Mouse (Mus musculus): ENCODE results near the gene Ube2z.

Ube2z gene

DNA sequence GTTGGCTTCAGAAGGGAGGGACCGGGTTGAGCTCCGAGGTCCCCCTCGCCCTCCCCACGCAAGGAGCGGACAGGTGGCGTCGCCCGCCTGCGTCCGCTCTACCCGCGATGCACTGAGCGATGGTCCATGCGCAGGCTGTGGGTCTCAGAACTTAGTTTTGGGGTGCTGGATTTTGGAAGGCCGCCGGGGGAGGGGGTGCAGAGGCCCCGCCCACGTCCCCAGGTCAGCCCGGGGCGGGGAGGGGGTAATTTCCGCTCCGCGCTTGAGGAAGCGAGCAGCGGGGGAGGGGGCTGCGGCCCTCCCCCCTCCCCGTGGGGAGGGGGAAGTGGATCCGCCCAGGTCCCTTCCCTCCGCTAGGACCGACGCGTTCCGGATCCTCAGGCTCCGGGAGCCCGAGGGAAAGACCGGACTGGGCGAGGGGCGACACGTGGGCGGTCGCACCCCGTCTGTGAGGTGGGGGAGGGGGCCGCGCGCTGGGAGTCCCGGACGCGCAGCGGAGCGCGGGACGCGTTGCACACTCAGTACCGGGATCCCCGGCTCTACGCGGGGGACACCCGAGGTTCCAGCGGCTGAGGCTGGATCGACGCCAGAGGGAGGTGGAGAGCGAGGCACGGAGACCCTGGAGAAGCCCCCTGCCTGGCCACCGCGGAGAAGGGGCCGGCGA is 58.2 kb downstream of the Ube2z start:
- peak; percentile 29 for DNase-seq (ENCODE audit: low spot score)

- DNase-seq (ENCODE audit: low spot score), result peak; percentile 10
Observed at GRCm38 (mm10) chr11:96006367-96006851, 58.8 kb downstream of the Ube2z start.

DNA sequence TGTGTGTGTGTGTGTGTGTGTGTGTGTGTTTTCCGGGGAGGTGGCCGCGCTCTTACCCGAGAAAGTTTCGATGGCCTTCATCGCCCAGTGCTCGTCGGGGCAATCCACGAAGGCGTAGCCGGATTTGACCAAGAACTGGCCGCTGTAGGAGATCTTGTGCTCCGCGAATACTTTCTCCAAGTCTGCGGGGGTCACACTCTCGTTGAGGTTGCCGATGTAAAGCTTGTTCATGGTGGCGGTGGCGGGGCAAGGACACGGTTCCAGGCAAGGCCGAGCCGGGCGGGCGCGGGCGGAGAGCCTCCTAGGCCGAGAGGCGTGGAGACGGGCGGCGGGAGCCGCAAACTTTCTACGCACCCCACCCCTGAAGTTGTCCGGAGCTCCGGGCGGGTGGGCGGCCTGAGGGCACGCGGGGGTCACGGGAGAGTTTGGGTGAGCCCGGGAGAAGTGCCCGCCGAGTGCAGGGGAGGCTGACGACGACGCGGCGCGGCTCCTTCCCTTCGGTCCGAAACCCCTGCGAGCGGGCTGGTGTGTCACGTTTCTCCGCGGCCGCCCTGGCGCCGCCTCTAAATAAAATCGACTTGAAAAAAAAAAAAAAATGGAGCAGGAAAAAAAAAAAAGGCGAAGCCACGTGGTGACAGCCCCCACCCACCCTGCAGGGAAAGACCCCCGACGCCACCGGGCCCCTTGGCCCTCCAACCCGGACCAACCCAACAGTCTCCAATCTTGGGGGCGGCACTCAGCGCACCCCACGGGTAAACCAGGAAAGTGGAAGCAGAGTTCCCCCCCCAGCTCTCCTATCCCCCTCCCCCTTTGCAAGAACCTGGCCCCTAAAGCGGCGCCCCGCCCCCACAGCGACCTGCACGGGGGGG is 59.6 kb downstream of the Ube2z start, which contains the start of gene Igf2bp1:
Igf2bp1 (minus strand) TSS at position 538 of the 869 bp plus-strand sequence.
- peak; percentile 46 for DNase-seq (ENCODE audit: low spot score)

GRCm38 (mm10) chr11:96004793-96005402 is 60.3 kb downstream of the Ube2z start:
- DNase-seq (ENCODE audit: low spot score), result peak; percentile 19

DNA sequence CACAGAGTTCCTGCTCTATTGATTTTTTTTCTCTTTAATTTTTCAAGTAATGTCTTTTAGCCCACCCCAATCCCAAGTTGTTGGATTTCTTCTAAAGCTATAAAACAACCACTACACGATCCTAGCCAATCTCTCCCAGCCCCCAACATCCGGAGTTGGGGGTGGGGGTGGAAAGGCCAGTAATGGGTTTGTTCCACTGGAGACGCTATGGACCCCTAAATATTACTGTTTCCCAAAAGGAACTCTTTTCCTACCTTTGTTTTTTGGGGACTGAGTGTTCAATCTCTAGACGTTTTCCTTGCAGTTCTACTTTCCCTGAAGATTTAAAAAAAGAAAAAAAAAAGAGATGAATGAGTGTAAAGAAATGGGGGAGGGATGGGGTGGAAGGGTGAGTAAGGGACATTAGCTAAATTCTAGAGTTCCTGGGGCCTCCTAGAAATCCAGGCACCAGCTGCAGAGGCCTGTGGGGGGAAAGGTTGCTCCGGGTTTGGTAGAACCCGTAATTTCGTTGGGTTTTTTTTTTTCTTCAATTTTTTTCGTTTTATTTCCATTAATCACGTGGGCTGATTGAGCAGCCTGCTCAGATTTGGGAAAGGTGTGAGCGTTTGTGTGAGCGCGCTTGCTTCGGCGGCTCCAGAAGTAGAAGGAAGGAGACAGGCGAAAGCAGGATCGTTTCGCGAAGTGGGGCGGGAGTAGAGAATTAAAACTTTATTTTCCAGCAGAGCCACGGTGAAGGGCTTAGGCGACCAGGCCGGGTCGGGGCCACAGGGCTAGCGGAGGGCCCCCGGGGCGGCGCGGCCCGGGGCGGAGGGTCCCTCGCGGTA is 61.0 kb downstream of the Ube2z start:
- DNase-seq (ENCODE audit: low spot score), result no peak

GRCm38 (mm10) chr11:96003100-96003900 is 61.9 kb downstream of the Ube2z start:
- DNase-seq (ENCODE audit: low spot score), result no peak

All from ovary, postnatal 36 days (tissue).